Mouse (Mus musculus) heart, postnatal 0 days (tissue): Measurements from ENCODE around the gene Gm20696. TPM values are rescaled to one million over a fixed set of nuclear protein-coding genes. Genes with fewer than 3 reads are reported as not detected.

Experiments
- ATAC-seq: fragments of 200-750 bp; cut with Nextera tagmentation; 2 replicates; pipeline ENCODE4 v1.8.0; 2017; ENCODE audit warnings: low read depth, moderate number of reproducible peaks, moderate library complexity; ENCODE audit not compliant: insufficient read depth
- DNase-seq: peaks from one replicate; pipeline ENCODE4 v3.0.0-alpha.2; 2016; ENCODE audit warnings: low spot score
- H3K27ac ChIP-seq: fragments of 300-500 bp; sonication (generic); 2 replicates; pipeline ENCODE4 v1.5.1; 2014; ENCODE audit warnings: low read depth, mild to moderate bottlenecking
- H3K27me3 ChIP-seq: fragments of 300-500 bp; sonication (generic); 2 replicates; pipeline ENCODE4 v1.6.1; 2014; ENCODE audit warnings: low read length, mixed read lengths; ENCODE audit not compliant: control insufficient read depth, insufficient read depth
- H3K36me3 ChIP-seq: fragments of 300-500 bp; sonication (generic); replicated peaks from 2 replicates; pipeline ENCODE4 v1.6.1; 2014; ENCODE audit warnings: low read length, mixed read lengths; ENCODE audit not compliant: control insufficient read depth, insufficient read depth
- H3K4me1 ChIP-seq: fragments of 300-500 bp; sonication (generic); 2 replicates; pipeline ENCODE4 v1.6.1; 2014; ENCODE audit warnings: antibody characterized with exemption; ENCODE audit not compliant: control insufficient read depth, insufficient read depth
- H3K4me2 ChIP-seq: fragments of 300-500 bp; sonication (generic); 2 replicates; pipeline ENCODE4 v1.6.1; 2014; ENCODE audit warnings: low read depth, mild to moderate bottlenecking, low read length, moderate library complexity
- H3K4me3 ChIP-seq: fragments of 300-500 bp; sonication (generic); 2 replicates; pipeline ENCODE4 v1.5.1; 2014; ENCODE audit warnings: low read depth, low read length
- H3K9ac ChIP-seq: fragments of 300-500 bp; sonication (generic); replicated peaks from 2 replicates; pipeline ENCODE4 v1.6.1; 2014; ENCODE audit warnings: low read depth, low read length, mixed read lengths
- H3K9me3 ChIP-seq: fragments of 300-500 bp; sonication (generic); replicated peaks from 2 replicates; pipeline ENCODE4 v1.6.1; 2016; ENCODE audit warnings: low read length; ENCODE audit not compliant: control insufficient read depth
- CTCF ChIP-seq: IDR thresholded peaks from 2 replicates; pipeline ENCODE4 v1.5.1; 2016; ENCODE audit warnings: antibody characterized with exemption, control low read depth, low read depth
- EP300 ChIP-seq: IDR thresholded peaks from 2 replicates; pipeline ENCODE4 v1.6.1; 2016; ENCODE audit warnings: antibody characterized with exemption, low read depth
- WGBS: fragments of 180-500 bp; shearing (Covaris S2); extraction: QIAGEN DNeasy Blood & Tissue Kit; methylation state at CpG from one replicate; pipeline ENCODE4 v1.1.7; 2014; 5-methylcytosine and 5-hydroxymethylcytosine counted together
- polyA plus RNA-seq: library from polyadenylated mRNA; unstranded; fragments of >200 nt; fragmentation: Nextera tagmentation; extraction: Ambion mirVana; gene quantifications from 2 replicates; pipeline ENCODE4 v1.2.1, GENCODE M21; 2015
- total RNA-seq: library from RNA; depleted of rRNA; stranded (reverse); fragments of >200 nt; gene quantifications from 2 replicates; pipeline ENCODE4 v1.2.3, GENCODE M21; 2014; ENCODE audit warnings: low replicate concordance

Gene Gm20696
- total and polyA plus RNA-seq, 2 experiments from 2014 or later, result 0.95 to 2.0 TPM

DNA sequence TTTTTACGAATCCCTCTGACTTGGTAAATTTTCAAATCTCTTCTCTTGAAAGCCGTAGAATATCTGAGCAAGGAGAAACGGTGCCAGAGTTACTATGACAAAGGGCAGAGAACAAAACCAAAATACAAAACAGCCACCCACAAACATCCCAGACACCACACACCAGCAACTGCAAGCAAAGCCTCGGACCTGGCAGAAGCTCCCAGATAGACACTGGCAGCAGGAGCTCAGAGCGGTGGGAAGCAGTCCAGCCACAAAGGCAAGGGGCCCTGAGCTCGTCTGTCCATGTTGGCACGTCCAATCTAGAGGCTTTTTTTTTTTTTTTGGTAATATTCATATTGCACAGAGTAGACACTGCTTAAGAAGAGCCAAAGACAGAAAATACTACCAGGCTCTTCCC, 202.7 kb downstream of the Gm20696 start:
- Histone ChIP-seq H3K4me1 (no peaks in the 10 kb centered on the region), H3K4me2 (no peak overlapping the region), H3K36me3 (no peaks in the 10 kb centered on the region; the same call in 1 of the 2 replicates), H3K9ac (no peak overlapping the region), H3K4me3 (no peak overlapping the region), H3K27ac (no peak overlapping the region), H3K27me3 (no peaks in the 10 kb centered on the region), H3K9me3 (no peaks in the 10 kb centered on the region)
- ATAC-seq, result no peak
- DNase-seq, result no peak
- WGBS, result 85% methylated on average over 7 of the region's 7 CpGs
- TF ChIP-seq EP300 (no peak), CTCF (no peak)

DNA sequence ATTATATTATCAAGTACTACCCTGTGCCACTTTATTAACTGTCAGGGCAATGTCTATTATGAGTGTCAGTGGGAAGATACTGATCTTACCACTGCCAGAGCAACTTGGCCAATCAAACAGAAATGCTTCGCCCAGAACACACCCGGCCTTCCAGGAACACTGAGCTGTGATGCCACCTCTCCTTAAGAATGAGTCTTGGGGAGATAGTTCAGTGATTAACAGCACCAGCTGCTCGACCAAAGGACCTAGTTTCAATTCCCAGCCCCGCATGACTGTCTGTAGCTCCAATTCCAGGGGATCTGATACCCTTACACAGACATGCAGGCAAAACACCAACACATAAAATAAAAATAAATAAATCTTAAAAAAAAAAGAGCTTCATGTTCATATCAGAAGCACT, 207.8 kb downstream of the Gm20696 start:
- H3K4me1 ChIP-seq, result no peaks in the 10 kb centered on the region
- no peak overlapping the region for H3K27ac ChIP-seq
- DNase-seq, result no peak
- TF ChIP-seq EP300 (no peak), CTCF (no peak)
- no peak for ATAC-seq
- no peak overlapping the region for H3K4me3 ChIP-seq
- no peaks in the 10 kb centered on the region; the same call in 1 of the 2 replicates for H3K36me3 ChIP-seq
- H3K4me2 ChIP-seq, result no peak overlapping the region
- WGBS, result 81% methylated on average over 4 of the region's 4 CpGs
- H3K27me3 ChIP-seq, result no peaks in the 10 kb centered on the region
- no peaks in the 10 kb centered on the region for H3K9me3 ChIP-seq
- H3K9ac ChIP-seq, result no peak overlapping the region

DNA sequence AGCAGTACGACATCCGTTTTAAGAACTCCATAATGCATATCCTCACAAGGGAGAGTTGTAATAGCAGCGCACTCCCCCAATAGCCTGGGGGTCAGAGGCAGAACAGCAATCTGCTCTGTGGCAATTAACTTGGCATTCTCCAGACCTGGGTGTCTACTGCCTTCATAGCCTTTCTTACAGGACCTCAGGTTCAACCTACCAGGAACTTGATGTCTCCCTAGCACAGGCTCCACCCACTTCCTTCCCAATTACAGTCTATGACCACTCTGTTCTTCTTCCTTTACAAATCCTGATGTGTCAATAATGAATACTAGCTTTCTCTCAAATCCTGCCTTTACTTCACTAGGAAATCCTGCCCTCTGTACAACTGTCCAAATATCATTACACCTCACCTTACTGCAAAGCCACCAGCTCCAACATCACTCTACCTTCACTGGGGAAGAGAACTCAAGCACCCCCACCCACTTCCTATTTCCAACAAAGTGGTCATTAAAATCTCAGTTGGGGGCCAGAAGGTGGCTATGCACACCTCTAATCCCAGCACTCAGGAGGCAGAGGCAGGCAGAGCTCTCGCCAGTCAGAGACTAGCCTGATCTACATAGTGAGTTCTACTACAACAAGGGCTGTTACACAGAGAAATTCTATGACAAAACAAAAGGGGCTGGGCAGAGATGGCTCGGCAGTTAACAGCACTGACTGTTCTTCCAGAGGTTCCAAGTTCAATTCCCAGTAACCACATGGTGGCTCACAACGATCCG, 212.7 kb downstream of the Gm20696 start:
- Histone ChIP-seq H3K27me3 (no peaks in the 10 kb centered on the region), H3K27ac (no peak overlapping the region), H3K9me3 (no peaks in the 10 kb centered on the region), H3K4me2 (no peak overlapping the region), H3K36me3 (no peaks in the 10 kb centered on the region), H3K9ac (no peak overlapping the region), H3K4me1 (peaks cover 6% of the 10 kb centered on the region), H3K4me3 (no peak overlapping the region)
- WGBS, result 97% methylated on average over 7 of the region's 7 CpGs
- no peak for DNase-seq
- no peak for ATAC-seq
- TF ChIP-seq CTCF (no peak), EP300 (no peak)

DNA sequence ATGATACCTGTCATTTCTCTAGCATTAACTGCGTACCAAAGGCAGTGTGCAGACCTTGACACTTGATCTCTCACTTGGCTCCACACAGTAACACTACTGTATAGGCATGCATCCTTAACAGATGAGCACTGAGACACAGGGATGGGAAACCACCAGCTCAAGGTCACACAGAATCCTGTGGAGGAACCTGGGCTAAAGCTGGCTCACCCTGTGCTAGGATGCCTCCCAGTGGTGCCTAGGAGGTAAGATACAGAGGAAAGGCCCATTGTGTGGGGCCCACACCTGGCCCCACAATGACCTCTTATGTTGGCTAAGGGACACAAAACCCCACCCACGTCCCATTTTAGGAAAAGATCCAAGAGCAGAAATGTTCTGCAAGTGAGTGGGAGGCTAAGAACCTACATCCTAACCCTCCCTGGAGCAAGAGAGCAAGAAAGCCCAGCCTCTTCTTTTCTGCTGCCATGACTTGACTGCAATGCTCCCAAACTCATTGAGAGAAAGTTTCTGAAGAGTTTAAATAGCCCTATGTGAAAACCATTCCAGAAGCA, 213.9 kb downstream of the Gm20696 start:
- peak; percentile 49; the same call in 1 of the 2 replicates for ATAC-seq
- no peak for TF ChIP-seq EP300
- TF ChIP-seq CTCF, result peak; percentile 45
- H3K4me3 ChIP-seq, result no peak overlapping the region
- no peak overlapping the region for H3K9ac ChIP-seq
- H3K9me3 ChIP-seq, result peaks cover 4% of the 10 kb centered on the region; the same call in 1 of the 2 replicates
- peaks cover 6% of the 10 kb centered on the region for H3K4me1 ChIP-seq
- WGBS, result 63% methylated on average over 2 of the region's 2 CpGs
- no peaks in the 10 kb centered on the region for H3K36me3 ChIP-seq
- DNase-seq, result no peak
- H3K27me3 ChIP-seq, result no peaks in the 10 kb centered on the region
- H3K4me2 ChIP-seq, result no peak overlapping the region
- H3K27ac ChIP-seq, result no peak overlapping the region

DNA sequence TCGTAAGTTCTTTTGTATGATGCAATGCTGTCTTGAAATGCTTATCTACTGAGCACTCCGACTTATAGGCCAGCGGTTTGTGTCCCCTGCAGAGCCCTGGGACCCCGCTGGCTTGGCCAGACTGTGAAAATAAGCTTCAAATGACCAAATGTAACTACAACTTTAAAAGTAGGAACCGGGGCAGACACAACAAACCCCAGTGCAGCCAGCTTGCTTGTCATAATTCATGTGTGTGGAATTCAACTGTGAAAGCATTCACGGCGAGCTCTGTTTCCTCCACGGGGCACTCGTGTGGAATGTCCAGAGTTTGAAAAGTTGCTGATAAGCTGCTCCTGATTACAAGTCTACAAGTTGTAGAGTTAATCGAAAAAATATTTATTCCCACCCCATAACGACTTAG, 215.1 kb downstream of the Gm20696 start:
- ATAC-seq (no peak), DNase-seq (peak; percentile 20)
- no peak overlapping the region for H3K4me2 ChIP-seq
- H3K4me1 ChIP-seq, result peaks cover 6% of the 10 kb centered on the region
- H3K27me3 ChIP-seq, result no peaks in the 10 kb centered on the region
- 23% methylated on average over 11 of the region's 11 CpGs for WGBS
- no peak for TF ChIP-seq CTCF
- no peak for TF ChIP-seq EP300
- no peak overlapping the region; the same call in 1 of the 2 replicates for H3K27ac ChIP-seq
- H3K4me3 ChIP-seq, result no peak overlapping the region
- H3K9ac ChIP-seq, result no peak overlapping the region
- H3K9me3 ChIP-seq, result peaks cover 4% of the 10 kb centered on the region; the same call in 1 of the 2 replicates
- no peaks in the 10 kb centered on the region for H3K36me3 ChIP-seq
